Mouse (Mus musculus): ENCODE measurements around the gene Nr1i3.

The Nr1i3 gene

DNA sequence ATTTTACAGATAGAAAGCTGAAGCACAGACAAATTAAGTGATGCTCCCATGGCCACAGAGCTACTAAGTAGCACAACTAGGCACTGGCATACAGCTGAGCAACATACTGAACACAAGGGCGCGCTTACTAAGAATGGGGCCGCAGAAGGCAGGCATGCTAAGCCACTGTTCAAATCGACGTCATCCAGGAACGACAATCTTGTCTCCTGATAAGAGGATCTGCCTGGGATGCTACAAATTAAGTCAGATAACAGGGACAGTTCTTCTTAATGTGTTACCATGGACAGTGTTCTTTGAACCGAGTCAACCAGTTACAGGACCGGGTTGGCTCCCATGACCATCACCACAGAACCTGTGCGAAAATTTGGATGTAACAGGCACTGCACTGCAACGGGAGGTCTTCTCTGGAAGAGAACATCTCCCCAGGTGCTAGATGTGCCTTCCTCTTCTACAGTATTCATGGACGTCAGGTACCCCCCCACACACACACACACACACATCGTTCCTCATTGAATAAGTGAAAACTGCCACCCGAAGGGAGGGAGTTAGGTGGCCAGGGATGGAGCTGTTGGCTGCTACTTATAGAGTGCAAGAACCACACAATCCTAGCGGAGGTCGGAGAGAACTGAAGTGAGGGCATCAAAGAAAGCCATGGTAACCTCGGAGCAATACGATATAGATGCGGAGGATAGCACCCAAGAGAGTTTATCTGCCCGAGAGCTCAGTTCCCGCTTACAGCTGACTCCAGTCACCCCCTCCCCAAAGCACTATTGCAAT is 18.5 kb upstream of the Nr1i3 start:
- DNase-seq (ENCODE audit: low spot score): no peak

DNA sequence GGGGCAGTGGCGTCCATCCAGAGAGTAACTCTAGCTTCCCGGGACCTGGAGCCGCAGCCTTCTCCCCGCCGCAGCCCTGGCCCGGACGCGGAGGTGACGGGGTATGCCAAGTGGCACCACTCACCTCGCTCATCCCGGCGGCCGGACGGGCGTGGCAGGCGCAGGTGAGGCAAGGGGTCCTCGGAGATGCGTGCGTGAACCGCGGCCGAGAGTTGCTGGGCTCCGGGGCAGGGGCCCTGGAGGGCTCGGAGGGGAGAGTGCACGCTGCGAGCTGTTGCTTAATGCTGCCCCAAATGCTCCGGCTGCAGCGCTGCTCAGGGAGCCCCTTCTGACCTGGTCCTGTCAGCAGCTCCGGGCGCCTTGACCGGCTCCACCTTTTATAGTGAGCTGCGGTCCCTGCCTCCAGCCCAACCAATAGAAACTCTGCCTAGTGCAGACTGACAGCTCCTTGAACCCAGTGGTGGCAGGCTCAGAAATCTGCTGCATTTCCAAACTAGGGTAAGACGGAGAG is 17.8 kb upstream of the Nr1i3 start, which contains the start of gene Pcp4l1:
Gene Pcp4l1, minus strand, starts transcription at position 382 of the 511 bp plus-strand sequence.
- peak; percentile 68 for DNase-seq (ENCODE audit: low spot score)

DNA sequence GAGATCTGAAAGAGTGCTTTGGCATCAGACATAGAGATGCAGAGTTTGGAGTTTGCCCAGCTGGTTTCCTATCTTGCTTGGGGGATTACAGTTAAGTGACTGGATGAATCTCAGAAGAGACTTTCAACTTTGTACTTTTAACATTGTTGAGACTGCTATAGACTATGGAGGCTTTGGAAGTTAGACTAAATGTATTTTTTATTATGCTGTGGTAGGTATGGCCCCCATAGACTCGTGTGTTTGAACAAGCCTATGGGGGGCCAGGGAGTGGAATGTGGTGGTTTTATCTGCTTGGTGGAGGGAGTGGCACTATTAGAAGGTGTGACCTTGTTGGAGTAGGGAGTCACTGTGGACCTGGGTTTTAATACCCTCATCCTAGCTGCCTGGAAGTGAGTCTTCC is 14.2 kb upstream of the Nr1i3 start:
- DNase-seq (ENCODE audit: low spot score): no peak

DNA sequence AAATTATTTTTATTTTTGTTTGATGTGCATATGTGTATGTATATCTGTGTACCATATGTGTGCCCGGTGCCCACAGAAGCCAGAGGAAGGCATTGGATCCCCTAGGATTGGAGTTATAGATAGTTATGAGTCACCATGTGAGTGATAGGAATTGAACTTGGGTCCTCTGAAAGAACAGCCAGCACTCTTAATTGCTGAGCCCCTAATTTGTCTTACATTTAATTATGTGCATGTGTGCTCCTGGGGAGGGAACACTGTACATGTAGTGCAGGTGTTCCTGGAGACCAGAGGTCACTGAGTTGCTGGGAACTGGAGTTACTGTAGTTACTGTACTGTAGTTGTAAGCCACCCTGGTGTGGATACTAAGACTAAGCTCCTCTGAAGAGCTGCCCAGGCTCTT is 13.0 kb upstream of the Nr1i3 start:
- DNase-seq (ENCODE audit: low spot score): no peak

DNA sequence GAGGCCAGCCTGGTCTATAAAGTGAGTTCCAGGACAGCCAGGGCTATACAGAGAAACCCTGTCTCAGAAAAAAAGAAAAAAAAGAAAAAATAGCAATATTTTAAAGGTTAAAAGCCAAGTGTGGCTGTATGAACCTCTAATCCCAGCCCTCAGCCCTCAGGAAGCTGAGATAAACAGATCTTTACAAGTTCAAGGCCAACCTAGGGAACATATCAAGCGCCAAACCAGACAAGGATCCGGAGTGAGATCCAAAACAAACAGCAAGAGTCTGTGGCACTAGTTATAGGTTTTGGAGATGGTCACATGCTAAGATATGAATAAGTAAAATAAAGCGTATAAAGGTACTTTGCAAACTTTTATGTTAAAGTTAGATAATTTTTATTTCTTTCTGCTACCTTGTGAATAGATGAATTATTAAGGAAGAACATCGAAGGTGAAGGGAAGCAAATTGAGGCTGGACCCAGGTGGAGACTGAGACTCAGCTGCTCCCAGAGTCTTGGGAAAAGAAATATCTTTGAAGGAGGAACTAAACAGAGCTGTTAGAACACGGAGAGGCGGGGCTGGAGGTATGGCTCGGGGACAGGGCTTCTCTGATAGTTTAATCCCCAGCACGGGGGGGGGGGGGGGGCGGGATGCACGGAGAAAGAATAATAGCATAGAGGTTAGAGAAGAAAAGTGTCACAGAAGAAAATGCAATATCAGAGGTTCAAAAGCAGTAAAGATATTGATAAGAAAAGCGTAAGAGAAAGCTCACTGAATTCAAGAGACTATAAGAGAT is 10.1 kb upstream of the Nr1i3 start:
- no peak for DNase-seq (ENCODE audit: low spot score)

DNA sequence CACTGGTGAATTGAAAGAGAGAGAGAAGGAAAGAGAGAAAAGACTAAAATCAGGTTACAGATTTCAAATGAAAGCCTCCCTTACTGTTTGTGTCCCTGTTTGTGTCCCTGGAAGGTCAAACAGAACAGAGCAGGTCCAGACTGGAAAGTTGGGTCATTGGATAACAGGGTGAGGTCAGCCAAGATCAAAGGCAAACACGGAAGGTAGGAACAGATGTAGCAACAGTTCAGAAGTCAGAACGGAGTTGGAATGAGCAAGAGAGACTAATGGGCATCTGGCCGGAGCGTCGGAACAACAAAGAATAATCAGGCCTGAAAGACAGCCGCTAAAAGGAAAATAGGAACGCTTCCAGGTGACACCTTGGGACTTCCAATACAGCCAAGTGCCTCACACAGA is 9.5 kb upstream of the Nr1i3 start:
- DNase-seq (ENCODE audit: low spot score): no peak

DNA sequence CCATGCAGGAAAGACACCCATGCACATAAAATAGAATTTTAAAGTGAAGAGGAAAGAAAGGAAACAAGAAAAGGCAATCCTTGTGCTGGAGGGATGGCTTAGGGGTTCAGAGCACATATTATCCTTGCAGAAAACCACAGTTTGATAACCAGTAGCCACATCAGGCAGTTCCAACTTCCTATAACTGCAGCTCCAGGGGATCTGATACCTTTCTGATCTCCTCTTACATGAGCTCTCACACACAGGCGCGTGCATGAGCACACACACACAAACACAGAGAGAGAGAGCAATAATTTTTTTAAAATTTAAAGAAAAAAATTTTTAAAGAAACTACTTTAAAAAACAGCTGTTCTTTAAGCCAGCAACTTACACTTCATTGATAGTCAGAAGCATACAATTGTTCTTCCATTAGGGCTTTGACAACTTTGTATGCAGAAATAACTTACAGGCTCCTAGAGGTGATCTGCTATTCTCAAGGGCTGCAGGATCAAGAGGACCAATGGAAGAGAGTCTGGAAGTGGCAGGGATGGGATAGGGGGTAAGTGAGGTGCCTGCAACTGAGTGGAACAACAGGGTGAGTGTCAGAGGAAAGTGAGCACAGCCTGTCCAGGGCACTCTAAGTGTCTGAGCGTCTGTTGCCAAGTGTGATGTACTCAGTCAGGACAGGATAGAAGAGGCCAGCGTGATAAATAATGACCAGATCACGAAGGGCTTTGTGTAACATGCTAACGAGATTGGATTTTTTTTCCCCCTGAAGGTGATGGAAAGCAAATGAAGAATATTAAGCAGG is 7.9 kb upstream of the Nr1i3 start:
- DNase-seq (ENCODE audit: low spot score): no peak

DNA sequence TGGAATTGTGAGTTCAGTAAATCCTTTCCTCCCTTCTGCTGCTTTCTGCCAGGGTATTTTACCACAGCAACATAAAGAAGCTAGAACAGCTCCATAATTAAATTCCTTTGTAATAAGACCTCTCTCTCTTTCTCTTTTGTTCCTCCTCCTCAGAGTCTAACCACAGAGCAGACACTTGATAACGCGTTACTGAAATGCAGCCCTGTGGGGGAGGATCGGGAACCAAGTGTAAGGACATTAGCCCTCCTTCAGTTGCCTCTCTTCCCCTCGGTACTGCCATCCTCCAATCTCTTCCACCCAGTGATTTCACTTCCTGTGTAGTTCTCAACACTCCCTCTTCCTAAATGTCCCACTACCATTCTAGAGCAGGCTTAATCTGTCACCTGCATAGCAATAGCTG is 4.4 kb upstream of the Nr1i3 start:
- DNase-seq (ENCODE audit: low spot score): no peak

DNA sequence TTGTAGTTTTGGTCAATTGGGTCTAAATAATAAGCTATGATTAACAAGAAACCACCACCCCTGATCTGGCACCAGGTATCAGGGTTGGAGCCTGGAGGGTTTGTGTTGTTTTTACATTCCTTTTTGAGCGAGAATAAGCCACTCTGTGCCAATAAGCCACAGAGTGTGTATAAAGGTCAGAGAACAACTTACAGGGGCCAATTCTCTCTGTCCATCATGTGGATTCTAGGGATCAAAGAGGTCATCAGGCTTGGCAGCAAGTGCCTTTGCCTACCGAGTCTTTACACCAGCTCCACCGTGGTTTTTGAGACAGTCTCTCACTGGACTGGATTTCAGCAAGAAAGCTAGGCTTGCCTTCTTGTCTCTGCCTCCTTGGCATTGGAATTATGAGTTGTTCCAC is 916 bp upstream of the Nr1i3 start:
- no peak for DNase-seq (ENCODE audit: low spot score)

DNA sequence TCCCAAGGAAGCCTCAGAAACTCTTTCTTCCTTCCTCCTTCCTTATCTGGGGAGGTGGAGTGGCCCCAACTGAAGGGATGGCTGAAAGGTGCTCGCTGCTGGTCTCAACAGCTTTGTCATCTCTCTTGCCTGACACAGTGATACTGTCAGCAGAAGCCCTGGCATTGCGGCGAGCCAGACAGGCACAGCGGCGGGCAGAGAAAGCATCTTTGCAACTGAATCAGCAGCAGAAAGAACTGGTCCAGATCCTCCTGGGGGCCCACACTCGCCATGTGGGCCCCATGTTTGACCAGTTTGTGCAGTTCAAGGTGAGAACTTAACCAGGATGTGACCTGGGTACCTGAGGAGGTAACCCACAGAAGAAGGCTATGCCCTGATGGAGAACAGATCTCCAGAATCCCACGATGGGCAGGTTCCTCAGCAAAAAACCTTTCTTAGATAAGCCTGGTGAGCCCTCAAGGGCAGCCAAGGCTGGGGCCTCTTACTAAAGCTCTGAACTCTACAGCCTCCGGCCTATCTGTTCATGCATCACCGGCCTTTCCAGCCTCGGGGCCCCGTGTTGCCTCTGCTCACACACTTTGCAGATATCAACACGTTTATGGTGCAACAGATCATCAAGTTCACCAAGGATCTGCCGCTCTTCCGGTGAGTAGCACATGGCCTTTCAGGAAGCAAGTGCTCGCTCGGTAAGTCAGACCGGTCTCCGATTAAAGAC is 2.6 kb downstream of the Nr1i3 start:
- no peak for DNase-seq (ENCODE audit: low spot score)

DNA sequence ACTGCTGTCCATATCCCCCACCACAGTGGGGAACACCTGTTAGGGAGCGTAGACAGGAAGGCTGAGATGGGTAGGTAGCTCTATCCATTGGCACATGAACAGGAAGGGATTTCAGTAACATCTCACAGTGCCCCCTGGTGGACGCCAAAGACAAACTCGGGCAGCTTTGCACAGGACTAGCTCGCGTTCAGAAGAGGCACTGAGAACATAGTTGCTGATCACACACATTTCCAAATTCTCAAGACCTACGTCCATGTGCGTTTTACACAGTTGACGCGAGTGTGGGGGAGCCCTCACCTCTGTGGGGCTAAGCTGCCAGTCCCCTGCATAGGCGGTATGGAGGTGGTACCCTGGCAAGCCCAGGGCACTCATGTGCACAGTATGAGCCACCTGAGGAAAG is 7.1 kb downstream of the Nr1i3 start:
- DNase-seq (ENCODE audit: low spot score): peak; percentile 87

DNA sequence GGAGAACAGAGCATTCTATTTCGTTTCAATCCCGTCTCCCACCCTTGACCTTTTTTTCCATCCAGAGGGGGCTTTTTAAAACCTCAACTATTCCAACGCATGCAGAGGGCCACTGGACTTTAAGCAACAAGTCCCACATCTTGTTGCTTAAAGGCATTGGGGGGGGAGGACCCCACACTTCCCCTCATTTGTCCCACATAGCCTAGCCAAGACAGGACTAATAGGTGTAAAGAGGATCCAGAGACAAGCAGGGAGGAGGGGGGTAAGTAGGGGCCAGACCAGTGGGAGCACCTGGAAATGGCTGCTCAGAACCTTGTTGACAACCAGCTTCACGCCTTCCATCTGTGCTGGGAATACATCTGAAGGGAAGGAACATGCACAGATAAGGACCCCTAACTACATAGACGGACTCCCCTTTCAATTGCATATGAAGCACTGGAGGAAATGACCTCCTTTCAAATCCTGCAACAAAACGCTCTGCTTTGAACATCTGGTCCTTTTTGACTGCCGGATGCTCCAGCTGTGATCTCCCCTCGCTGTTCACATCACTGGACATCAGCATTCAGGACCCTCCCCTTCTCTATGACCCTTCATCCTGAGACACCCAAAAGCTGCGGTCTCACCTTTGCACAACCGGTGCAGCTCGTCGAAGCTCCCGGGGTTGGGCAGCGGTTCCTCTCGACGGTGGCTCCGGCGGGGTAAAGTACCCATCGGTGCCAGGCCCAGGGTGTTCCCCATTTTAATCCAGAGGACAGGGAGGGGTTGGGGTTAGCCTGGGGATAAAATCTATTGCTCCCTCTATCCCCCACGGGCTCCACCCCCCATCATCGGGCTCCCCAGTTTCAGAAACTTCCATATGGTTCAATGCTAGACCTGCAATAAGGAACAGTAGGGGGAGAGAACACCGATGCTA is 7.8 kb downstream of the Nr1i3 start:
- no peak for DNase-seq (ENCODE audit: low spot score)

DNA sequence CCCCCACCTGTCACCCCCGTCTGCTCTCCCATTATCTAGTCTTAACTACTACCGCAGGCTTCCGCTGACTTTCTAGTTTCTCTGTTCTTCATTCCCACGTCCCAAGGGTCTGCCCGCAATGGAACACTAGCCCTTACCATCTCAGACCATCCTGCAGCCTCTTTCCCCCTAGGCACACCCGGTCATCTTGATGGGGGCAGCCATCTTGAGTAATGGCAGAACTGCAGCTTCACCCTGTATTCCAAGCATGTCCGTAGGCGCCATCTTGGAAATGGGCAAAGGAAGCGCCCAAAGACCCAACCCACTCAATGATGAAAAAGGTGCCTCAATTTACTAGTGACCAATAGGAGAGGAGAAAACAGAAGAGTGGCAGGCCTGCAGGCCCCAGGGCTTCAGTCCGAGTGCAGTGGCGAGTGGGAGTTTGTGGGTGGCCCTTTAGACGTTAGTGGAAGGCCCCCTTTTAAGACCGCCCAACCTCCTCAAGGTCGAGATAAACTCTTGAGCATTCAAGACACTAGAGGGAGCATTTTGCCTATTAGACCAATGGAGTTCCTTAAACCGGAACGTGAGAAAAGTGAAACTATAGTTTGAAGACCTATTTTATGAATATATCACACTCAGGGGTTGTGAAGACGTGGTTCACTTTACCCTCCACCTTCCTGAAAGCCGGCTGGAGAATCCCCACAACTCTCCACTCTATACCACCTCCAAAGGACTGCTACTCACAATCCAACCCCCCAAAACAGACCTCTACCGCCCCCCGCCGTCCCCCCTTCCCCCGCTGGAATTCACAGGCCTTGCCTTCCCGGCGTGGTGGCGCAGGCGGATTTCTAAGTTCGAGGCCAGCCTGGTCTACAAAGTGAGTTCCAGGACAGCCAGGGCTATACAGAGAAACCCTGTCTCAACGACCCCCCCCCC is 8.7 kb downstream of the Nr1i3 start, which contains the start of gene Tomm40l:
Gene Tomm40l, minus strand, starts transcription at position 277 of the 918 bp plus-strand sequence.
- DNase-seq (ENCODE audit: low spot score): peak; percentile 99

DNA sequence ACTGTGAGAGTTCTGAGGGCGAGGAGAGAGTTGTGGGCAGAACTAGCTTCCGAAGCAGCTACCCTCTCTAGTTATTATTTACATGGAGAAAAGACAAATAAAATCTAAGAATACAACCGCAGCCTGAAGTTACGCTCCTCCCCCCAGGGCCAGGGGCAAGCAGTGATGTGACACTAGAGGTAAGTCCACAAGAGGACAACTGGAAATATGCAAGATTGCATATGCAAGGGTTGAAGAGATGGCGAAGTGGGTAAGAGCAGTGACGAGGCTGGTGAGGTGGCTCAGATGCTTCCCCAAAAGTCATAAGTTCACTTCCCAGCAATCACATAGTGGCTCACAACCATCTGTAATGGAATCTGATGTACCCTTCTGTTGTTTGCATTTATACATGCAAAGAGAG is 9.4 kb downstream of the Nr1i3 start:
- DNase-seq (ENCODE audit: low spot score): no peak

DNA sequence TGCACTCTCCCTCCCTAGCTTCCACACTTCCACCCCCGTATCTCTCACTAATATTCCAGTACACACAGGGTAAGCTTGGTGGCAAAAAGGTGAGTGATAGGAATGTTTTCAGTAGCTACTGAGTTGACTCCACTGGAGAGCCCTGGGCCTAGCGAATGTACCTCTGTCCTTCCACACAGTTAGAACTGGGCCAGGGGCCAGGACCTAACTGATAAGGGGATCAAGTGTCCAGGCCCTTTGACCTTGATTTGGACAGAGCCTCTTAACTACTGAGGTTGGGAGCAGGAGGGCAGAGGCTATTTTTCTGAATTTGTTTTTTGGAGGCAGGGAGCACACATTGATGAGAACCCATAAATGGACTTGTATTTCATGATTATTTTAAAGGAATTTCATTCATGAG is 10.0 kb downstream of the Nr1i3 start:
- DNase-seq (ENCODE audit: low spot score): peak; percentile 52

DNA sequence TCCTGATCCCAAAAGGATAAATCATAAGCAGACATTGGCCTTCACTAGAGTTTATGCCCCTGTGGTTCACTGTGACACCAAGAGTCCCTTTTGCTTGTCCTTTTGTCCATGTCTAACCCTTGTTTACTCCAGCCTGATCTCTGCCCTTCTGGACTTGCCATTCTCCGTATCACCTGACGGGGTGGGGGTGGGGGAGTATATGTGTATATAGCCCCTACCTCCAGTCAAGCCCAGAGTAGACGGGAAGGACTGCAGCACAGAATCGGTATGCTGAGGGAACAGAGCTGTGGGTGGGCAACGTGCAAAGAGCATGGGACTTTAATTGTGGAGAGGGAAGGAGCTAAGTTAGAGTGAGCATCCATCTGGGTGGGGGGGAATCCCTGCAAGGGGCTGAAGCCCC is 11.1 kb downstream of the Nr1i3 start, which contains the start of gene Apoa2:
Gene Apoa2, plus strand, starts transcription at position 198 of the 400 bp plus-strand sequence.
- no peak for DNase-seq (ENCODE audit: low spot score)

DNA sequence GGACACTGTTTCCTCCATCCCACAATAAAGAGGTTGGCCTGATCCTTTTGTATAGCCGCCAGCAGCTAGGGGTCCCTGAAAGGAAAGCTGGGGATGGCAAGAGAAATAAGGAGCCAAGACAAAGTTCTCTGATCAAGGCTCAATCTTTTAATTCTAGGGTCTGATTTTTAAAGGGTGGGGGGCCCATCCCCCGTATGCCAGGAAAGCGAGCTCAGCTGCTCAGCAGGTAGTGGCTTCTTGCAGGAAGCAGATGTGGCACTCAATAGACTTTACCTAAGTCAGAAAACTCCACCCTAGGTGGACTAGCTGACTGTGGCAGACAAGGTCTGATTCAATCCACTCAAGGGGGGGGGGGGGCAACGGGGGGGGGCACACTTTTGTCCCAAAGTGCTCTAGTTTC is 13.0 kb downstream of the Nr1i3 start:
- no peak for DNase-seq (ENCODE audit: low spot score)

DNA sequence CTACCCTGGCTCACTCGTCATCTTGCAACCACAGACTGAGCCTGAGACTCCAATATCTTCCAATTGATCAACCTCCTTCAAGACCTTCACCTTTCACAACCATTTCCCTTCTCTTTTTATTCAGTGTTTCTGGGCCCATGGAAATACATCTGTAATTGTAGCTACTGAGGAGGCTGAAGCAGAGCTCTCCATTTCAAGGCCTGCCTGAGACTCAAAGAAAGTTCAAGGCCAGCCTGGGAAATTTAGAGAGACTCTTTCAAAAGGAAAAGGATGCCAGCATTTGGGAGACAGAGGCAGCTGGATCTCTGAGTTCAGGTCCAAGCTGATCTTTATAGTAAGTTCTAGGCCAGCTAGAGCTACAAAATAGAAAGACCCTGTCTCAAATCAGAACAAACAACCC is 14.1 kb downstream of the Nr1i3 start:
- DNase-seq (ENCODE audit: low spot score): no peak

DNA sequence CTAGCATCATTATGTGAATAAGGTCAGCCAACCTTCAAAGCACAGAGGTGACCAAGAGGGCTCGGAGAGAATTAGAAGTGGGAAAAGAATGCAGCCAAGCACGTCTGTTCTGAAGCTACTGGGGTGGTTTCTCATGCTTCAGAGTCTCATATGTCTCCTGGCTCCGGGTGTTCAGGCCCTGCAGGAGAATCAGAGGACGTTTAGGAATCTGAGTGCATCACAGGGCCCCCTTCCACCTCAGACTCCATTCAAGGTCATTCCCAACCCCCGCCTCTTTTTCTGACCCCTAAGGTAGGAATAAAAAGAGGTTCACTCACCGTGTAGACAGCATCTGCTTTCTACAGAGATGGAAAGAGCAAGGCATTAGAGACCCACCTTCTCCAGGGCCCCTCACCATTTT is 16.0 kb downstream of the Nr1i3 start:
- DNase-seq (ENCODE audit: low spot score): no peak

Measured in lung, postnatal 25 days (tissue).